Mouse (Mus musculus) layer of hippocampus, postnatal 25 days (tissue): ENCODE data around the gene Cyp4f14. TPM values are rescaled to one million over a fixed set of nuclear protein-coding genes. Genes with fewer than 3 reads are reported as not detected.
"Not testable (repeated sequence)": the region's sequence is repeated elsewhere in the genome, so short reads cannot be mapped to it uniquely, and the experiment has no call there.

Source experiments
- DNase-seq, 2 experiments: peaks; one replicate each; pipeline ENCODE4 v3.0.0; 2022; ENCODE audit warnings: mixed read lengths in 2 of 2, low spot score in 1 of 2; ENCODE audit errors: extremely low spot score in 1 of 2
- total RNA-seq, 2 experiments: library from RNA; stranded (reverse); gene quantifications; 2 replicates each; pipeline ENCODE4 v1.2.3; 2021

The Cyp4f14 gene
- total RNA-seq, 2 experiments from 2014 or later = 4.6 to 5.3 TPM

- DNase-seq = no peak
Observed at GRCm38 (mm10) chr17:32895421-32895820, 21.7 kb downstream of the Cyp4f14 start.

DNA sequence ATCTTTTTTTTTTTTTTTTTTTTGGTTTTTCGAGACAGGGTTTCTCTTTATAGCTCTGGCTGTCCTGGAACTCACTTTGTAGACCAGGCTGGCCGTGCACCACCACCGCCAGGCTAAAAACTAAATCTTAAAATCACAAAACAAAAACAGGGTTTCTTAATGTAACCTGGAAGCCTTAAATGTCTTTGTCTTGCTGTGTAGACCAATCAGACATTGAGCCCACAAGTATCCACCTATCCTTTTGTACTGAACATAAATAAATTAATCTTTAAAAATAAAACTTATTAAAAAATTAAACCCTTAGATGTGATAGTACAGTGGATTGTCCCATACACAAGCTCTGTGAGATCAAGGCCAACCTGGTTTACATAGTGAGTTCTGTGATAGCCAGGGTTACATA lies 23.2 kb downstream of the Cyp4f14 start:
- DNase-seq = no peak

DNA sequence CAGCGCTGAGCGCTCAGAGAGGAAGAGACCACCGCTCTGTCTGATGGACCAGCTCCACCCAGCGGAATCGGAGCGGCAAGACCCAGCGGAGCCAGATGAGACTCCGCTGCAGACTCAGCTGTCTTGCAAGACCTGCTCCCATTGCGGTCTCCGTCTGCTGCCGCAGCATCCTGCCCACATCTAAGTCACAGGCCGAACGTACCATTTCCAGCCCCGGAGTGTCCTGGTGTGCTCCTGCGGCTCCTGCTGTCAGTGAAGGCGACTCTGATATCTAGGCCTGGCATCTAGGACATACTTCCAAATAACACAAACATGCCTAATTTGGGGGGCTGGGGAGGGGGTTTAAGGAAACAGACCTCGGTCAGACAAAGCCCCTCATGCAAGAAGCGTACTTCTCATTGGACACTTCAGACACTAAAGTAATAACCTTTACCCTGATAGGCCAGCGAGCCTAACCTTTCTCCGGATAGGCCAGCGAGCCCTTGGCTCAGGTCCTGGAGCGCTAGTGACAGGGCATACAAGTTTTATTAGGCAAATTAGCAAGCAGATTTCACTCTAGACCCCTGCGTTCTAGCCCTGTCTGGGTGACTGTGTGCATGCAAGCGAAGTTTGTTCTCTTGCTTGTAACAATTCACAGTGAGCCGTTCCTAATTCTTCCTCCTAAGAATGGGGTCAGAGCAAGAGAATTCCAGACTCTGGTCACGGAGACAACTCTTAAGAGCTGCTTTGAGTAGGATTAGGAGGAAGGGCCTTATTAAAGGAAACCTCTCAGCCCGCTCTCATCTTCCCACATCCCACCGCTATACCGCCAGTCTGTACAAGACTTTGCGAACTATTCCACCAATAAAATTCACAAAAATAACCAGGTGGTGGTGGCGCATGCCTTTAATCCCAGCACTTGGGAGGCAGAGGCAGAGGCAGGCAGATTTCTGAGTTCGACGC lies 25.6 kb downstream of the Cyp4f14 start, which contains the start of gene Zfp870:
TSS of gene Zfp870 (minus strand) at position 404 of the 942 bp plus-strand sequence.
- DNase-seq = peak; percentile 60 to 64

DNA sequence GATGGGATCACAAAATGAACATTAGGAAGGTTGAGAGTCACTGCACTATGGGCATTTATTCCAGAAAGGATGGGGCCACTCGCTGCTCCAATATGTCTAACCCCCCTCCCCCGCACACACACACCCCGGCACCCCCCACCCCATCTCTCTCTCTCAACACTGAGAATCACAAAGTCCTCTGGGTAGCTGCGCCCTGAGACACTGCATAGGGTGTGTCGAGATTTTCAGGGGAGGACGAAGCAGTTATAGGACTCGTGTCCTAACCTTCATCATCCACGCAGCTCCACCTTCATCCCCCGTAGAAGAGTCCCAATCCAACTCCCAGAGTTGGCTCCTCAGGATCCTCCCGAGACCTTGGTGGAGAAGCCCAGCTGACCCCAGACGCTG lies 26.3 kb downstream of the Cyp4f14 start:
- no peak for DNase-seq

- DNase-seq = no peak
Observed at GRCm38 (mm10) chr17:32889611-32890010, 27.5 kb downstream of the Cyp4f14 start.

- DNase-seq = no peak
Observed at GRCm38 (mm10) chr17:32880320-32881218, 36.6 kb downstream of the Cyp4f14 start.

- no peak for DNase-seq
Observed at GRCm38 (mm10) chr17:32878773-32879172, 38.4 kb downstream of the Cyp4f14 start.

GRCm38 (mm10) chr17:32877471-32878171 lies 39.5 kb downstream of the Cyp4f14 start:
- no peak for DNase-seq

- DNase-seq = no peak
Observed at GRCm38 (mm10) chr17:32872696-32873095, 44.4 kb downstream of the Cyp4f14 start.

DNA sequence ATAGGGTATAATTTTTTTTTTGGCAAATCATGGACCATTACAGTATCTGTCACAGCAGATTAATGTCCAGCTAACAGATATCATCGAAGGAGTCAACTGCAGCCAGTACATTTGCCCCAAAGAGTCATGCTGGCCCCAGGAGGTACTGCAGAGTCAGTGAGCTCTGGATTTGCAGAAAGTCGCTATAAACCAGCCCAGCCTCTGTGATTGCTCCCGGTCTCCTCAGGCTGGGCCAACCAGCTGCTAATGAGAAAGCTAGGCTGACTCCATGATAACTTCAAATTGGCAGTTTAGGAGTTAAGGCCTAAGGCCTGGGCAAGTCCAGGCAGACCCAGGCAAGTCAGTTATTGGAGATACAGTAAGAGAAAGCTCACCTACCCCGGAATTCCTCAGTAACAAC lies 45.1 kb downstream of the Cyp4f14 start:
- DNase-seq = no peak

- DNase-seq = no peak
Observed at GRCm38 (mm10) chr17:32871483-32871882, 45.7 kb downstream of the Cyp4f14 start.

GRCm38 (mm10) chr17:32867266-32867665 lies 49.9 kb downstream of the Cyp4f14 start:
- DNase-seq = not testable (repeated sequence)

DNA sequence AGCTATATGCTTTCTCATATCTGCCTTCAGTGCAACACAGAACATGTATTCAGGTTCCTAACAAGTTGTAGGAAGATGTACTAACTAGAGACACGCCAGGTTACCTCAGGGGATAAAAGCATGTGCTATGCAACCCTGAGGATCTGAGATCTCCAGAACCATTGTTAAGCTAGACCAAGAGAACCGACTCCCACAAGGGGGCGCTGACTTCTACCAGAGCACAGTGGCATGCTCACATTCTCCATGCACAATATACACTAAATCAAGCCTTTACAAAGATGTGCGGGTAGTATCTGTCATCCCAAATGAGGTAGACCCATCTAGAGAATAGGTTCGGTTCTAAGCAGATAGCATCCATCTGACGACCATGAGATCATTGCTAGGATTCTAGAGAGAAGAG lies 60.4 kb downstream of the Cyp4f14 start:
- not testable (repeated sequence) for DNase-seq

Other genes starting within 250 kb of the Cyp4f14 start
- 10 to 100 TPM; 16.1 to 20.0 TPM for gene Cyp4f15, start 231.7 kb downstream of the Cyp4f14 start, total RNA-seq
- 10 to 100 TPM; 85.9 to 88.6 TPM for gene Zfp871, start 129.1 kb downstream of the Cyp4f14 start, total RNA-seq
- 1 to 10 TPM; 6.2 to 6.7 TPM for gene Zfp811, start 107.4 kb downstream of the Cyp4f14 start, total RNA-seq
- gene Zfp799, start 87.1 kb downstream of the Cyp4f14 start, total RNA-seq = 10 to 100 TPM; 29.0 to 29.2 TPM
- gene Zfp870, start 25.7 kb downstream of the Cyp4f14 start, total RNA-seq = 10 to 100 TPM in 1 of 2 experiments, 1 to 10 TPM in 1; 9.9 to 10.5 TPM
- 10 to 100 TPM; 16.6 to 28.0 TPM for gene Cyp4f13, start 30.1 kb upstream of the Cyp4f14 start, total RNA-seq
- gene Zfp472, start 48.5 kb upstream of the Cyp4f14 start, total RNA-seq = 1 to 10 TPM; 3.4 to 4.9 TPM
- gene Zfp952, start 75.8 kb upstream of the Cyp4f14 start, total RNA-seq = 10 to 100 TPM; 17.2 to 17.8 TPM
- 10 to 100 TPM; 19.9 to 22.4 TPM for gene Zfp763, start 116.1 kb upstream of the Cyp4f14 start, total RNA-seq
- not detected for gene 4921501E09Rik, start 150.7 kb upstream of the Cyp4f14 start, total RNA-seq
- 10 to 100 TPM; 17.9 to 21.8 TPM for gene Zfp563, start 172.0 kb upstream of the Cyp4f14 start, total RNA-seq
- gene Morc2b, start 222.3 kb upstream of the Cyp4f14 start, total RNA-seq = 1 to 10 TPM; 2.4 to 3.3 TPM